Mouse (Mus musculus): ENCODE measurements around the gene Acd. TPM values are rescaled to one million over a fixed set of nuclear protein-coding genes. Genes with fewer than 3 reads are reported as not detected.

The Acd gene
- polyA plus RNA-seq (2014; fragmentation: Nextera tagmentation; extraction: Ambion mirVana), result 63.2 and 66.8 TPM in 2 replicates

GRCm38 (mm10) chr8:105700966-105701824 is at the start of gene Acd, which contains the start of gene Pard6a:
Gene Acd (minus strand): TSS chr8:105701102.
Gene Pard6a (plus strand): TSS chr8:105701148.
- Histone ChIP-seq H3K36me3 (ENCODE audit: control insufficient read depth, insufficient read depth, low read length) (peaks cover 10% of the 10 kb centered on the region; the same call in 1 of the 2 replicates), H3K4me2 (peak within 1 kb of the TSS; percentile 81), H3K4me3 (ENCODE audit: low read depth, low read length) (peak within 1 kb of the TSS; percentile 66), H3K27ac (ENCODE audit: low read depth, low read length) (peak within 1 kb of the TSS; percentile 88), H3K27me3 (ENCODE audit: control insufficient read depth, insufficient read depth, low read length) (no peaks in the 10 kb centered on the region), H3K9me3 (ENCODE audit: control insufficient read depth, low read length) (no peaks in the 10 kb centered on the region), H3K4me1 (ENCODE audit: control insufficient read depth, insufficient read depth, low read length) (peaks cover 22% of the 10 kb centered on the region), H3K9ac (ENCODE audit: low read length) (peak within 1 kb of the TSS; percentile 68)
- ATAC-seq (ENCODE audit: low FRiP score), result peak; percentile 82
- under 1% methylated on average over 60 of the region's 60 CpGs for WGBS
- DNase-seq (ENCODE audit: low spot score, missing footprints), result peak; percentile 100

GRCm38 (mm10) chr8:105750606-105751005 is 49.7 kb upstream of the Acd start:
- H3K9me3 ChIP-seq (ENCODE audit: control insufficient read depth, low read length), result no peaks in the 10 kb centered on the region
- no peaks in the 10 kb centered on the region for H3K36me3 ChIP-seq (ENCODE audit: control insufficient read depth, insufficient read depth, low read length)
- 23% methylated on average over 11 of the region's 11 CpGs for WGBS
- H3K27me3 ChIP-seq (ENCODE audit: control insufficient read depth, insufficient read depth, low read length), result no peaks in the 10 kb centered on the region
- H3K4me1 ChIP-seq (ENCODE audit: control insufficient read depth, insufficient read depth, low read length), result 0 out of 2 replicates have a peak, but pooled peaks cover 5% of the 10 kb centered on the region
- DNase-seq (ENCODE audit: low spot score, missing footprints) (peak; percentile 83), ATAC-seq (ENCODE audit: low FRiP score) (no peak)
- no peak overlapping the region for H3K4me3 ChIP-seq (ENCODE audit: low read depth, low read length)
- H3K27ac ChIP-seq (ENCODE audit: low read depth, low read length), result no peak overlapping the region
- H3K9ac ChIP-seq (ENCODE audit: low read length), result no peak overlapping the region
- no peak overlapping the region for H3K4me2 ChIP-seq

- H3K9ac ChIP-seq (ENCODE audit: low read length), result no peak overlapping the region
- no peak overlapping the region for H3K4me2 ChIP-seq
- H3K9me3 ChIP-seq (ENCODE audit: control insufficient read depth, low read length), result no peaks in the 10 kb centered on the region
- DNase-seq (ENCODE audit: low spot score, missing footprints) (no peak), ATAC-seq (ENCODE audit: low FRiP score) (no peak)
- H3K27ac ChIP-seq (ENCODE audit: low read depth, low read length), result no peak overlapping the region
- 96% methylated on average over 4 of the region's 4 CpGs for WGBS
- H3K36me3 ChIP-seq (ENCODE audit: control insufficient read depth, insufficient read depth, low read length), result no peaks in the 10 kb centered on the region
- no peaks in the 10 kb centered on the region for H3K27me3 ChIP-seq (ENCODE audit: control insufficient read depth, insufficient read depth, low read length)
- no peaks in the 10 kb centered on the region for H3K4me1 ChIP-seq (ENCODE audit: control insufficient read depth, insufficient read depth, low read length)
- H3K4me3 ChIP-seq (ENCODE audit: low read depth, low read length), result no peak overlapping the region
Measured at GRCm38 (mm10) chr8:105743301-105743700, 42.4 kb upstream of the Acd start.

- Histone ChIP-seq H3K9me3 (ENCODE audit: control insufficient read depth, low read length) (no peaks in the 10 kb centered on the region), H3K9ac (ENCODE audit: low read length) (no peak overlapping the region), H3K36me3 (ENCODE audit: control insufficient read depth, insufficient read depth, low read length) (no peaks in the 10 kb centered on the region), H3K27me3 (ENCODE audit: control insufficient read depth, insufficient read depth, low read length) (no peaks in the 10 kb centered on the region), H3K27ac (ENCODE audit: low read depth, low read length) (no peak overlapping the region), H3K4me3 (ENCODE audit: low read depth, low read length) (no peak overlapping the region), H3K4me2 (no peak overlapping the region), H3K4me1 (ENCODE audit: control insufficient read depth, insufficient read depth, low read length) (no peaks in the 10 kb centered on the region)
- ATAC-seq (ENCODE audit: low FRiP score) (no peak), DNase-seq (ENCODE audit: low spot score, missing footprints) (no peak)
- 88% methylated on average over 5 of the region's 5 CpGs for WGBS
Measured at GRCm38 (mm10) chr8:105739216-105739615, 38.3 kb upstream of the Acd start.

- no peak overlapping the region for H3K4me2 ChIP-seq
- WGBS, result 95% methylated on average over 5 of the region's 5 CpGs
- H3K9ac ChIP-seq (ENCODE audit: low read length), result no peak overlapping the region
- H3K9me3 ChIP-seq (ENCODE audit: control insufficient read depth, low read length), result no peaks in the 10 kb centered on the region
- H3K4me3 ChIP-seq (ENCODE audit: low read depth, low read length), result no peak overlapping the region
- ATAC-seq (ENCODE audit: low FRiP score) (no peak), DNase-seq (ENCODE audit: low spot score, missing footprints) (no peak)
- H3K27me3 ChIP-seq (ENCODE audit: control insufficient read depth, insufficient read depth, low read length), result no peaks in the 10 kb centered on the region
- H3K4me1 ChIP-seq (ENCODE audit: control insufficient read depth, insufficient read depth, low read length), result no peaks in the 10 kb centered on the region
- H3K27ac ChIP-seq (ENCODE audit: low read depth, low read length), result no peak overlapping the region
- H3K36me3 ChIP-seq (ENCODE audit: control insufficient read depth, insufficient read depth, low read length), result 0 out of 2 replicates have a peak, but pooled peaks cover 3% of the 10 kb centered on the region
Measured at GRCm38 (mm10) chr8:105732186-105732585, 31.3 kb upstream of the Acd start.

GRCm38 (mm10) chr8:105727397-105728124 is 26.7 kb upstream of the Acd start:
- peaks cover 3% of the 10 kb centered on the region; the same call in 1 of the 2 replicates for H3K36me3 ChIP-seq (ENCODE audit: control insufficient read depth, insufficient read depth, low read length)
- H3K27ac ChIP-seq (ENCODE audit: low read depth, low read length), result no peak overlapping the region
- no peak overlapping the region for H3K4me2 ChIP-seq
- no peak for ATAC-seq (ENCODE audit: low FRiP score)
- H3K9ac ChIP-seq (ENCODE audit: low read length), result no peak overlapping the region
- H3K4me3 ChIP-seq (ENCODE audit: low read depth, low read length), result no peak overlapping the region
- H3K27me3 ChIP-seq (ENCODE audit: control insufficient read depth, insufficient read depth, low read length), result no peaks in the 10 kb centered on the region
- no peak for DNase-seq (ENCODE audit: low spot score, missing footprints)
- 90% methylated on average over 18 of the region's 18 CpGs for WGBS
- H3K4me1 ChIP-seq (ENCODE audit: control insufficient read depth, insufficient read depth, low read length), result no peaks in the 10 kb centered on the region
- no peaks in the 10 kb centered on the region for H3K9me3 ChIP-seq (ENCODE audit: control insufficient read depth, low read length)

GRCm38 (mm10) chr8:105725726-105726125 is 24.8 kb upstream of the Acd start:
- no peak for ATAC-seq (ENCODE audit: low FRiP score)

GRCm38 (mm10) chr8:105722861-105723260 is 22.0 kb upstream of the Acd start:
- no peak overlapping the region for H3K27ac ChIP-seq (ENCODE audit: low read depth, low read length)
- ATAC-seq (ENCODE audit: low FRiP score), result no peak
- peaks cover 3% of the 10 kb centered on the region; the same call in 1 of the 2 replicates for H3K36me3 ChIP-seq (ENCODE audit: control insufficient read depth, insufficient read depth, low read length)
- WGBS, result 88% methylated on average over 9 of the region's 9 CpGs
- no peaks in the 10 kb centered on the region for H3K4me1 ChIP-seq (ENCODE audit: control insufficient read depth, insufficient read depth, low read length)
- no peak overlapping the region for H3K9ac ChIP-seq (ENCODE audit: low read length)
- H3K27me3 ChIP-seq (ENCODE audit: control insufficient read depth, insufficient read depth, low read length), result no peaks in the 10 kb centered on the region
- H3K9me3 ChIP-seq (ENCODE audit: control insufficient read depth, low read length), result no peaks in the 10 kb centered on the region
- H3K4me3 ChIP-seq (ENCODE audit: low read depth, low read length), result no peak overlapping the region
- DNase-seq (ENCODE audit: low spot score, missing footprints), result no peak
- H3K4me2 ChIP-seq, result no peak overlapping the region

More at GRCm38 (mm10) chr8:105725726-105726125, 24.8 kb upstream of the Acd start:
- Histone ChIP-seq H3K4me3 (ENCODE audit: low read depth, low read length) (no peak overlapping the region), H3K27me3 (ENCODE audit: control insufficient read depth, insufficient read depth, low read length) (no peaks in the 10 kb centered on the region), H3K27ac (ENCODE audit: low read depth, low read length) (no peak overlapping the region), H3K36me3 (ENCODE audit: control insufficient read depth, insufficient read depth, low read length) (peaks cover 3% of the 10 kb centered on the region; the same call in 1 of the 2 replicates), H3K9me3 (ENCODE audit: control insufficient read depth, low read length) (no peaks in the 10 kb centered on the region), H3K4me2 (no peak overlapping the region), H3K9ac (ENCODE audit: low read length) (no peak overlapping the region), H3K4me1 (ENCODE audit: control insufficient read depth, insufficient read depth, low read length) (no peaks in the 10 kb centered on the region)
- DNase-seq (ENCODE audit: low spot score, missing footprints), result no peak
- 87% methylated on average over 5 of the region's 5 CpGs for WGBS

GRCm38 (mm10) chr8:105719637-105720036 is 18.7 kb upstream of the Acd start:
- Histone ChIP-seq H3K4me2 (no peak overlapping the region), H3K4me1 (ENCODE audit: control insufficient read depth, insufficient read depth, low read length) (no peaks in the 10 kb centered on the region), H3K27ac (ENCODE audit: low read depth, low read length) (no peak overlapping the region), H3K4me3 (ENCODE audit: low read depth, low read length) (no peak overlapping the region), H3K27me3 (ENCODE audit: control insufficient read depth, insufficient read depth, low read length) (no peaks in the 10 kb centered on the region), H3K36me3 (ENCODE audit: control insufficient read depth, insufficient read depth, low read length) (peaks cover 3% of the 10 kb centered on the region; the same call in 1 of the 2 replicates), H3K9me3 (ENCODE audit: control insufficient read depth, low read length) (no peaks in the 10 kb centered on the region), H3K9ac (ENCODE audit: low read length) (no peak overlapping the region)
- WGBS, result 88% methylated on average over 4 of the region's 4 CpGs
- ATAC-seq (ENCODE audit: low FRiP score) (no peak), DNase-seq (ENCODE audit: low spot score, missing footprints) (no peak)

All from midbrain, embryonic 11.5 days (tissue).